Mouse (Mus musculus): ENCODE measurements at regions not wholly inside any gene's neighbourhood (a gene's known extent, or its start where the extent isn't known, plus 50 kb on each side); places are given as distances from the start of the nearest gene placed in this dataset.

GRCm38 (mm10) chr3:12173371-12173770 lies 1837.9 kb upstream of the Gm38303 start:
- H3K9ac ChIP-seq (replicated peaks; ENCODE audit: low read depth, low read length), result no peak overlapping the region
- no peak overlapping the region for H3K4me2 ChIP-seq (ENCODE audit: low read depth, low read length)
- no peaks in the 10 kb centered on the region for H3K27me3 ChIP-seq (ENCODE audit: control insufficient read depth, insufficient read depth, low read length)
- peak; percentile 68; the same call in 1 of the 2 replicates for ATAC-seq (ENCODE audit: low read depth)
- WGBS, result 44% methylated on average over 3 of the region's 3 CpGs
- H3K4me1 ChIP-seq (ENCODE audit: control insufficient read depth, insufficient read depth, low read length), result no peaks in the 10 kb centered on the region
- H3K36me3 ChIP-seq (ENCODE audit: control insufficient read depth, insufficient read depth, low read length), result no peaks in the 10 kb centered on the region
- H3K27ac ChIP-seq (ENCODE audit: low read depth, low read length), result no peak overlapping the region
- H3K4me3 ChIP-seq (ENCODE audit: low read depth, low read length), result no peak overlapping the region
- no peaks in the 10 kb centered on the region for H3K9me3 ChIP-seq (ENCODE audit: control insufficient read depth, low read length)

- H3K9me3 ChIP-seq (ENCODE audit: control insufficient read depth, low read length), result no peaks in the 10 kb centered on the region
- H3K4me1 ChIP-seq (ENCODE audit: control insufficient read depth, insufficient read depth, low read length), result no peaks in the 10 kb centered on the region
- no peaks in the 10 kb centered on the region for H3K27me3 ChIP-seq (ENCODE audit: control insufficient read depth, insufficient read depth, low read length)
- no peak overlapping the region for H3K27ac ChIP-seq (ENCODE audit: low read depth, low read length)
- H3K9ac ChIP-seq (replicated peaks; ENCODE audit: low read depth, low read length), result no peak overlapping the region
- no peak for ATAC-seq (ENCODE audit: low read depth)
- H3K4me3 ChIP-seq (ENCODE audit: low read depth, low read length), result no peak overlapping the region
- no peak overlapping the region for H3K4me2 ChIP-seq (ENCODE audit: low read depth, low read length)
- no peaks in the 10 kb centered on the region for H3K36me3 ChIP-seq (ENCODE audit: control insufficient read depth, insufficient read depth, low read length)
- WGBS, result 86% methylated on average over 5 of the region's 5 CpGs
Observed at GRCm38 (mm10) chr3:12151329-12151728, 1815.8 kb upstream of the Gm38303 start.
